Mouse (Mus musculus): ENCODE results near the gene Cxcl17. TPM values are rescaled to one million over a fixed set of nuclear protein-coding genes. Genes with fewer than 3 reads are reported as not detected.

Gene Cxcl17
- total RNA-seq, 1 experiment, result 0.31 TPM

GRCm38 (mm10) chr7:25395558-25396521 is 16.8 kb downstream of the Cxcl17 start:
- H3K4me3 ChIP-seq (ENCODE audit: insufficient read depth in 1 of 2, low read depth in 1 of 2, low read length in 2 of 2, poor library complexity in 1 of 2, severe bottlenecking in 1 of 2), result peak overlapping the region; percentile 73 to 92
- TF ChIP-seq ZNF384 (IDR thresholded peaks at IDR 0.05; ENCODE audit: low read depth, low read length), result peak; percentile 99
- TF ChIP-seq MAFK (IDR thresholded peaks at IDR 0.05; ENCODE audit: insufficient read depth, low read depth, low read length), result no peak
- peak; percentile 24; the same call in 1 of the 2 replicates for TF ChIP-seq HCFC1 (IDR thresholded peaks at IDR 0.05; ENCODE audit: borderline replicate concordance, insufficient read depth, low read length)
- no peak for TF ChIP-seq ZC3H11A (IDR thresholded peaks at IDR 0.05; ENCODE audit: borderline replicate concordance, low read depth, low read length)
- H3K36me3 ChIP-seq (ENCODE audit: control insufficient read depth, insufficient read depth, low read length, poor library complexity, severe bottlenecking), result no peaks in the 10 kb centered on the region
- H3K9ac ChIP-seq (ENCODE audit: insufficient read depth, low read depth, low read length, poor library complexity, severe bottlenecking), result peak overlapping the region; percentile 76
- peak; percentile 92 for DNase-seq (ENCODE audit: low read depth, low spot score)
- in situ Hi-C loops (cut with MboI; ENCODE audit: low sequenced_read_pairs in 2 of 2, unreplicated experiment in 2 of 2), result no loop called here
- no peaks in the 10 kb centered on the region for H3K9me3 ChIP-seq (ENCODE audit: control insufficient read depth, insufficient read depth, low read depth, low read length)
- peak overlapping the region; percentile 73 for H3K27ac ChIP-seq (ENCODE audit: insufficient read depth, low read depth, low read length, poor library complexity, severe bottlenecking)
- peaks cover 2 to 7% of the 10 kb centered on the region in 2 experiments; a peak in 1 of 4 replicates for H3K4me1 ChIP-seq (ENCODE audit: control insufficient read depth in 2 of 2, insufficient read depth in 2 of 2, low read length in 2 of 2, poor library complexity in 1 of 2)

- H3K4me1 ChIP-seq (ENCODE audit: control insufficient read depth in 2 of 2, insufficient read depth in 2 of 2, low read length in 2 of 2, poor library complexity in 1 of 2), result peaks cover 2 to 8% of the 10 kb centered on the region in 2 experiments; a peak in 1 of 4 replicates
- peak overlapping the region; percentile 76 for H3K9ac ChIP-seq (ENCODE audit: insufficient read depth, low read depth, low read length, poor library complexity, severe bottlenecking)
- TF ChIP-seq CHD2 (IDR thresholded peaks at IDR 0.05; ENCODE audit: low read depth, low read length) (no peak), MAFK (IDR thresholded peaks at IDR 0.05; ENCODE audit: insufficient read depth, low read depth, low read length) (no peak), ZNF384 (IDR thresholded peaks at IDR 0.05; ENCODE audit: low read depth, low read length) (no peak), ZC3H11A (IDR thresholded peaks at IDR 0.05; ENCODE audit: borderline replicate concordance, low read depth, low read length) (no peak), HCFC1 (IDR thresholded peaks at IDR 0.05; ENCODE audit: borderline replicate concordance, insufficient read depth, low read length) (no peak)
- DNase-seq (ENCODE audit: low read depth, low spot score), result no peak
- H3K27ac ChIP-seq (ENCODE audit: insufficient read depth, low read depth, low read length, poor library complexity, severe bottlenecking), result no peak overlapping the region
- no peaks in the 10 kb centered on the region for H3K36me3 ChIP-seq (ENCODE audit: control insufficient read depth, insufficient read depth, low read length, poor library complexity, severe bottlenecking)
- no peaks in the 10 kb centered on the region for H3K9me3 ChIP-seq (ENCODE audit: control insufficient read depth, insufficient read depth, low read depth, low read length)
- peak overlapping the region; percentile 73 to 92 for H3K4me3 ChIP-seq (ENCODE audit: insufficient read depth in 1 of 2, low read depth in 1 of 2, low read length in 2 of 2, poor library complexity in 1 of 2, severe bottlenecking in 1 of 2)
- in situ Hi-C loops (cut with MboI; ENCODE audit: low sequenced_read_pairs in 2 of 2, unreplicated experiment in 2 of 2), result no loop called here
Measured at GRCm38 (mm10) chr7:25395186-25395557, 17.5 kb downstream of the Cxcl17 start.

DNA sequence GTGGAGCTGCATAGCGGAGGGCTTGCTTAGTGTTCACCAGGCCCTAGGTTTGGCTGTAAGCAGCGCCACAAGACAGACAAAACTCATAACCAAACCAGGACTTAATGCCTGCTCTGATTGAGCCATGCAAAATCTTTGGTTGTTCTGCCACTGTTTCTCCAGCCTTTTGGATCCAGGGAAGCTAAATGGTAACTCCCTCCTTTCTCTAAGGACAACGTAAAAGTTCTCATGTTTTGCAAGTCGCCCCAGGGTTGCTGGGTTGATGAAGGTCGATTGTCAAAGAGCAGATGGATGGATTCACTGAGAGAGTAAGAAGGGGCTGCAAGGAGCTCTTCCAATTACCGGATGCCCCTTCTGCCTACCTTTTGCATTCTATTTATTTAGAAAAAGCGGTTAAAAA is 17.9 kb downstream of the Cxcl17 start:
- Histone ChIP-seq H3K4me3 (ENCODE audit: insufficient read depth in 1 of 2, low read depth in 1 of 2, low read length in 2 of 2, poor library complexity in 1 of 2, severe bottlenecking in 1 of 2) (peak overlapping the region; percentile 73 to 92; a peak in 3 of 4 replicates), H3K27ac (ENCODE audit: insufficient read depth, low read depth, low read length, poor library complexity, severe bottlenecking) (no peak overlapping the region), H3K9ac (ENCODE audit: insufficient read depth, low read depth, low read length, poor library complexity, severe bottlenecking) (no peak overlapping the region; the same call in 1 of the 2 replicates), H3K9me3 (ENCODE audit: control insufficient read depth, insufficient read depth, low read depth, low read length) (no peaks in the 10 kb centered on the region), H3K36me3 (ENCODE audit: control insufficient read depth, insufficient read depth, low read length, poor library complexity, severe bottlenecking) (no peaks in the 10 kb centered on the region), H3K4me1 (ENCODE audit: control insufficient read depth in 2 of 2, insufficient read depth in 2 of 2, low read length in 2 of 2, poor library complexity in 1 of 2) (peaks cover 2 to 11% of the 10 kb centered on the region in 2 experiments; a peak in 2 of 4 replicates)
- in situ Hi-C loops (cut with MboI; ENCODE audit: low sequenced_read_pairs in 2 of 2, unreplicated experiment in 2 of 2), result no loop called here
- DNase-seq (ENCODE audit: low read depth, low spot score), result no peak
- no peak for TF ChIP-seq HCFC1 (IDR thresholded peaks at IDR 0.05; ENCODE audit: borderline replicate concordance, insufficient read depth, low read length)
- no peak for TF ChIP-seq ZNF384 (IDR thresholded peaks at IDR 0.05; ENCODE audit: low read depth, low read length)
- no peak for TF ChIP-seq MAFK (IDR thresholded peaks at IDR 0.05; ENCODE audit: insufficient read depth, low read depth, low read length)
- TF ChIP-seq CHD2 (IDR thresholded peaks at IDR 0.05; ENCODE audit: low read depth, low read length), result no peak

- no peak for DNase-seq (ENCODE audit: low read depth, low spot score)
- Histone ChIP-seq H3K9me3 (ENCODE audit: control insufficient read depth, insufficient read depth, low read depth, low read length) (no peaks in the 10 kb centered on the region), H3K27ac (ENCODE audit: insufficient read depth, low read depth, low read length, poor library complexity, severe bottlenecking) (no peak overlapping the region), H3K9ac (ENCODE audit: insufficient read depth, low read depth, low read length, poor library complexity, severe bottlenecking) (no peak overlapping the region), H3K4me3 (ENCODE audit: insufficient read depth in 1 of 2, low read depth in 1 of 2, low read length in 2 of 2, poor library complexity in 1 of 2, severe bottlenecking in 1 of 2) (no peak overlapping the region), H3K4me1 (ENCODE audit: control insufficient read depth in 2 of 2, insufficient read depth in 2 of 2, low read length in 2 of 2, poor library complexity in 1 of 2) (peaks cover 3 to 11% of the 10 kb centered on the region in 2 experiments; a peak in 2 of 4 replicates), H3K36me3 (ENCODE audit: control insufficient read depth, insufficient read depth, low read length, poor library complexity, severe bottlenecking) (no peaks in the 10 kb centered on the region)
- TF ChIP-seq HCFC1 (IDR thresholded peaks at IDR 0.05; ENCODE audit: borderline replicate concordance, insufficient read depth, low read length) (no peak), ZC3H11A (IDR thresholded peaks at IDR 0.05; ENCODE audit: borderline replicate concordance, low read depth, low read length) (no peak), CHD2 (IDR thresholded peaks at IDR 0.05; ENCODE audit: low read depth, low read length) (no peak), ZNF384 (IDR thresholded peaks at IDR 0.05; ENCODE audit: low read depth, low read length) (no peak), MAFK (IDR thresholded peaks at IDR 0.05; ENCODE audit: insufficient read depth, low read depth, low read length) (no peak)
- in situ Hi-C loops (cut with MboI; ENCODE audit: low sequenced_read_pairs in 2 of 2, unreplicated experiment in 2 of 2), result no loop called here
Measured at GRCm38 (mm10) chr7:25393451-25394210, 19.1 kb downstream of the Cxcl17 start.

All from ES-E14 (cell line).